Mouse (Mus musculus) urinary bladder, postnatal 25 days (tissue): ENCODE results near the gene Olfr1392.

Source experiments
- DNase-seq: peaks from one replicate; pipeline ENCODE4 v3.0.0; 2022; ENCODE audit warnings: low spot score

Gene Olfr1392

GRCm38 (mm10) chr11:49322442-49322841 is 37.4 kb downstream of the Olfr1392 start, which contains the start of gene Olfr1391:
TSS of gene Olfr1391 (plus strand) at chr11:49322742.
- no peak for DNase-seq

- DNase-seq = no peak
Measured at GRCm38 (mm10) chr11:49326726-49327125, 41.6 kb downstream of the Olfr1392 start.

GRCm38 (mm10) chr11:49329686-49330085 is 44.6 kb downstream of the Olfr1392 start:
- DNase-seq = no peak

- DNase-seq = no peak
Measured at GRCm38 (mm10) chr11:49334888-49335287, 49.8 kb downstream of the Olfr1392 start, which contains the start of gene Olfr1390. TSS of gene Olfr1390 (plus strand) at chr11:49335188.

GRCm38 (mm10) chr11:49337150-49337832 is 52.2 kb downstream of the Olfr1392 start:
- no peak for DNase-seq
